Mouse (Mus musculus): ENCODE measurements at regions not wholly inside any gene's neighbourhood (a gene's known extent, or its start where the extent isn't known, plus 50 kb on each side); places are given as distances from the start of the nearest gene placed in this dataset.

GRCm38 (mm10) chr11:19838932-19839331, 85.2 kb upstream of the Spred2 start:
- Histone ChIP-seq H3K9ac (no peak overlapping the region), H3K9me3 (ENCODE audit: low read length) (no peaks in the 10 kb centered on the region), H3K27me3 (ENCODE audit: insufficient read depth, low read length) (no peaks in the 10 kb centered on the region), H3K4me2 (ENCODE audit: low read depth) (no peak overlapping the region), H3K36me3 (ENCODE audit: insufficient read depth) (no peaks in the 10 kb centered on the region), H3K4me3 (ENCODE audit: low read depth, low read length) (no peak overlapping the region), H3K27ac (ENCODE audit: low read depth, low read length) (no peak overlapping the region), H3K4me1 (ENCODE audit: insufficient read depth) (peaks cover 10% of the 10 kb centered on the region)
- DNase-seq, result no peak
- TF ChIP-seq CTCF (IDR thresholded peaks at IDR 0.05; ENCODE audit: low read depth), result no peak
- ATAC-seq, result no peak
- 87% methylated on average over 5 of the region's 5 CpGs for WGBS

- DNase-seq, result no peak
- no peak overlapping the region for H3K9ac ChIP-seq
- no peak overlapping the region for H3K4me2 ChIP-seq (ENCODE audit: low read depth)
- TF ChIP-seq CTCF (IDR thresholded peaks at IDR 0.05; ENCODE audit: low read depth), result no peak
- H3K36me3 ChIP-seq (ENCODE audit: insufficient read depth), result no peaks in the 10 kb centered on the region
- no peak overlapping the region for H3K4me3 ChIP-seq (ENCODE audit: low read depth, low read length)
- H3K27me3 ChIP-seq (ENCODE audit: insufficient read depth, low read length), result no peaks in the 10 kb centered on the region
- no peaks in the 10 kb centered on the region for H3K4me1 ChIP-seq (ENCODE audit: insufficient read depth)
- no peaks in the 10 kb centered on the region for H3K9me3 ChIP-seq (ENCODE audit: low read length)
- no peak for ATAC-seq
- H3K27ac ChIP-seq (ENCODE audit: low read depth, low read length), result no peak overlapping the region
- WGBS, result 91% methylated on average over 3 of the region's 3 CpGs
These were observed 81.1 kb upstream of the Spred2 start for GRCm38 (mm10) chr11:19843084-19843483.

- 94% methylated on average over 6 of the region's 6 CpGs for WGBS
- no peak overlapping the region for H3K4me3 ChIP-seq (ENCODE audit: low read depth, low read length)
- H3K4me2 ChIP-seq (ENCODE audit: low read depth), result no peak overlapping the region
- DNase-seq (no peak), ATAC-seq (no peak)
- H3K36me3 ChIP-seq (ENCODE audit: insufficient read depth), result no peaks in the 10 kb centered on the region
- H3K27ac ChIP-seq (ENCODE audit: low read depth, low read length), result no peak overlapping the region
- H3K27me3 ChIP-seq (ENCODE audit: insufficient read depth, low read length), result no peaks in the 10 kb centered on the region
- no peaks in the 10 kb centered on the region for H3K4me1 ChIP-seq (ENCODE audit: insufficient read depth)
- no peak for TF ChIP-seq CTCF (IDR thresholded peaks at IDR 0.05; ENCODE audit: low read depth)
- H3K9ac ChIP-seq, result no peak overlapping the region
- H3K9me3 ChIP-seq (ENCODE audit: low read length), result no peaks in the 10 kb centered on the region
These were observed 76.3 kb upstream of the Spred2 start for GRCm38 (mm10) chr11:19847910-19848309.

GRCm38 (mm10) chr11:19848412-19848811, 75.8 kb upstream of the Spred2 start:
- H3K27me3 ChIP-seq (ENCODE audit: insufficient read depth, low read length), result no peaks in the 10 kb centered on the region
- WGBS, result 89% methylated on average over 6 of the region's 6 CpGs
- no peak overlapping the region for H3K4me3 ChIP-seq (ENCODE audit: low read depth, low read length)
- no peak overlapping the region for H3K27ac ChIP-seq (ENCODE audit: low read depth, low read length)
- no peaks in the 10 kb centered on the region for H3K4me1 ChIP-seq (ENCODE audit: insufficient read depth)
- DNase-seq, result no peak
- no peaks in the 10 kb centered on the region for H3K9me3 ChIP-seq (ENCODE audit: low read length)
- no peaks in the 10 kb centered on the region for H3K36me3 ChIP-seq (ENCODE audit: insufficient read depth)
- H3K9ac ChIP-seq, result no peak overlapping the region
- no peak for ATAC-seq
- no peak for TF ChIP-seq CTCF (IDR thresholded peaks at IDR 0.05; ENCODE audit: low read depth)
- H3K4me2 ChIP-seq (ENCODE audit: low read depth), result no peak overlapping the region

- Histone ChIP-seq H3K27ac (ENCODE audit: low read depth, low read length) (no peak overlapping the region), H3K4me1 (ENCODE audit: insufficient read depth) (no peaks in the 10 kb centered on the region), H3K36me3 (ENCODE audit: insufficient read depth) (no peaks in the 10 kb centered on the region), H3K4me3 (ENCODE audit: low read depth, low read length) (no peak overlapping the region), H3K4me2 (ENCODE audit: low read depth) (no peak overlapping the region), H3K9ac (no peak overlapping the region), H3K9me3 (ENCODE audit: low read length) (no peaks in the 10 kb centered on the region), H3K27me3 (ENCODE audit: insufficient read depth, low read length) (no peaks in the 10 kb centered on the region)
- DNase-seq (no peak), ATAC-seq (no peak)
- WGBS, result 42% methylated on average over 4 of the region's 4 CpGs
- TF ChIP-seq CTCF (IDR thresholded peaks at IDR 0.05; ENCODE audit: low read depth), result no peak
These were observed 74.8 kb upstream of the Spred2 start for GRCm38 (mm10) chr11:19849347-19849811.

GRCm38 (mm10) chr11:19849844-19850420, 74.2 kb upstream of the Spred2 start:
- Histone ChIP-seq H3K4me3 (ENCODE audit: low read depth, low read length) (no peak overlapping the region), H3K27me3 (ENCODE audit: insufficient read depth, low read length) (no peaks in the 10 kb centered on the region), H3K27ac (ENCODE audit: low read depth, low read length) (no peak overlapping the region), H3K4me2 (ENCODE audit: low read depth) (no peak overlapping the region), H3K36me3 (ENCODE audit: insufficient read depth) (no peaks in the 10 kb centered on the region), H3K9me3 (ENCODE audit: low read length) (no peaks in the 10 kb centered on the region), H3K9ac (no peak overlapping the region), H3K4me1 (ENCODE audit: insufficient read depth) (no peaks in the 10 kb centered on the region)
- WGBS, result 72% methylated on average over 2 of the region's 3 CpGs
- no peak for DNase-seq
- no peak for ATAC-seq
- no peak for TF ChIP-seq CTCF (IDR thresholded peaks at IDR 0.05; ENCODE audit: low read depth)

- Histone ChIP-seq H3K9me3 (ENCODE audit: low read length) (no peaks in the 10 kb centered on the region), H3K27me3 (ENCODE audit: insufficient read depth, low read length) (no peaks in the 10 kb centered on the region), H3K4me1 (ENCODE audit: insufficient read depth) (no peaks in the 10 kb centered on the region), H3K4me3 (ENCODE audit: low read depth, low read length) (no peak overlapping the region), H3K4me2 (ENCODE audit: low read depth) (no peak overlapping the region), H3K9ac (no peak overlapping the region), H3K27ac (ENCODE audit: low read depth, low read length) (no peak overlapping the region), H3K36me3 (ENCODE audit: insufficient read depth) (no peaks in the 10 kb centered on the region)
- ATAC-seq, result no peak
- WGBS, result 47% methylated on average over 6 of the region's 6 CpGs
- no peak for TF ChIP-seq CTCF (IDR thresholded peaks at IDR 0.05; ENCODE audit: low read depth)
- no peak for DNase-seq
These were observed 73.1 kb upstream of the Spred2 start for GRCm38 (mm10) chr11:19851022-19851615.
